Mouse (Mus musculus) megakaryocyte, embryonic 14.5 days (primary cell): ENCODE results near the gene Ak6.

ENCODE experiments used
- FLI1 ChIP-seq: IDR thresholded peaks from 2 replicates; pipeline ENCODE4 v1.6.1; 2012; ENCODE audit warnings: low read length, inconsistent platforms, mixed read lengths
- GATA1 ChIP-seq: IDR thresholded peaks from 3 replicates; pipeline ENCODE4 v1.6.1; 2012; ENCODE audit warnings: mixed read lengths, low read length, inconsistent platforms, borderline replicate concordance

DNA sequence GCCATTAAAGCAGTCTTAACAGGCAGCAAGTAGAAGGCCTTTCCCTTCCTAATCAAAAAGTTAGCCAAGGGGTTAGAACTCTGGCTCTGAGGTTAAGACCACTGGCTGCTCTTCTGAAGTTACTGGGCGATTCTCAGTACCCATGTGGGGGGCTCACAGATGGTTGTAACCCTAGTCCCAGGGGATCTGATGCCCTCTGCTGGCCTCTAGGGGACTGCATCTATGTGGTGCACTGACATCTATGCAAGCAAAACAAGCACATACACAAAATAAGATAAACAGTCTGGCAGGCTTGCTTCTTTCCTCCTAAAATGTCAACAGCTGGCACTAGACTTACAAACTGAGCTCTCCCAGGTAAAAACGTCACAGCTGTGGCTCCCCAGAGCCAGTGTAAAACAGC is 37.9 kb upstream of the Ak6 start:
- no peak for TF ChIP-seq GATA1
- no peak for TF ChIP-seq FLI1
